Mouse (Mus musculus): ENCODE results near the gene 1700001O22Rik. TPM values are rescaled to one million over a fixed set of nuclear protein-coding genes. Genes with fewer than 3 reads are reported as not detected.

Gene 1700001O22Rik
- total RNA-seq, 2 experiments from 2014 or later: 2.1 to 2.5 TPM

- intact Hi-C loops (cut with DNase I): no loop called here
- peak; percentile 68 for DNase-seq
These were observed 20.1 kb downstream of the 1700001O22Rik start for GRCm38 (mm10) chr2:30783346-30783745.

GRCm38 (mm10) chr2:30782312-30783290 is 20.9 kb downstream of the 1700001O22Rik start:
- no peak for DNase-seq
- intact Hi-C loops (cut with DNase I): no loop called here

- no peak for DNase-seq
- intact Hi-C loops (cut with DNase I): no loop called here
These were observed 24.2 kb downstream of the 1700001O22Rik start for GRCm38 (mm10) chr2:30779241-30779640.

- no peak for DNase-seq
- intact Hi-C loops (cut with DNase I): no loop called here
These were observed 25.2 kb downstream of the 1700001O22Rik start for GRCm38 (mm10) chr2:30778235-30778634.

GRCm38 (mm10) chr2:30777266-30777665 is 26.2 kb downstream of the 1700001O22Rik start:
- intact Hi-C loops (cut with DNase I): no loop called here
- DNase-seq: no peak

- DNase-seq: no peak
- intact Hi-C loops (cut with DNase I): no loop called here
These were observed 27.5 kb downstream of the 1700001O22Rik start for GRCm38 (mm10) chr2:30775955-30776354.

GRCm38 (mm10) chr2:30773313-30774005 is 30.0 kb downstream of the 1700001O22Rik start:
- peak; percentile 31 for DNase-seq
- intact Hi-C loops (cut with DNase I): no loop called here

GRCm38 (mm10) chr2:30772581-30773312 is 30.7 kb downstream of the 1700001O22Rik start:
- intact Hi-C loops (cut with DNase I): no loop called here
- no peak for DNase-seq

- intact Hi-C loops (cut with DNase I): no loop called here
- peak; percentile 81 for DNase-seq
These were observed 31.5 kb downstream of the 1700001O22Rik start for GRCm38 (mm10) chr2:30771806-30772460.

GRCm38 (mm10) chr2:30771368-30771805 is 32.1 kb downstream of the 1700001O22Rik start:
- peak; percentile 29 for DNase-seq
- intact Hi-C loops (cut with DNase I): no loop called here

GRCm38 (mm10) chr2:30769187-30769586 is 34.3 kb downstream of the 1700001O22Rik start:
- intact Hi-C loops (cut with DNase I): no loop called here
- DNase-seq: no peak

GRCm38 (mm10) chr2:30768529-30768928 is 34.9 kb downstream of the 1700001O22Rik start:
- intact Hi-C loops (cut with DNase I): no loop called here
- no peak for DNase-seq

- intact Hi-C loops (cut with DNase I): no loop called here
- DNase-seq: peak; percentile 43
These were observed 35.7 kb downstream of the 1700001O22Rik start for GRCm38 (mm10) chr2:30767626-30768240.

- intact Hi-C loops (cut with DNase I): no loop called here
- DNase-seq: no peak
These were observed 37.0 kb downstream of the 1700001O22Rik start for GRCm38 (mm10) chr2:30766446-30766845.

GRCm38 (mm10) chr2:30760706-30761105 is 42.8 kb downstream of the 1700001O22Rik start:
- no peak for DNase-seq
- intact Hi-C loops (cut with DNase I): no loop called here

GRCm38 (mm10) chr2:30759858-30760547 is 43.5 kb downstream of the 1700001O22Rik start:
- no peak for DNase-seq
- intact Hi-C loops (cut with DNase I): no loop called here

GRCm38 (mm10) chr2:30759442-30759841 is 44.0 kb downstream of the 1700001O22Rik start:
- intact Hi-C loops (cut with DNase I): no loop called here
- DNase-seq: no peak

- DNase-seq: no peak
- intact Hi-C loops (cut with DNase I): no loop called here
These were observed 44.4 kb downstream of the 1700001O22Rik start for GRCm38 (mm10) chr2:30759088-30759374.

- DNase-seq: peak; percentile 84
- intact Hi-C loops (cut with DNase I): no loop called here
These were observed 44.9 kb downstream of the 1700001O22Rik start for GRCm38 (mm10) chr2:30758341-30759087.

Data from left cerebral cortex, postnatal 4 days (tissue).